Mouse (Mus musculus) embryo, embryonic 11 days (tissue): Measurements from ENCODE around the gene Olfr1282.
"Not testable (repeated sequence)": the region's sequence is repeated elsewhere in the genome, so short reads cannot be mapped to it uniquely, and the experiment has no call there.

Experiments used
- DNase-seq: peaks from one replicate; pipeline ENCODE4 v3.0.0-alpha.2; 2015

Olfr1282 gene

GRCm38 (mm10) chr2:111335976-111336375, at the start of gene Olfr1282:
Olfr1282 (minus strand) TSS chr2:111336076.
- no peak for DNase-seq

GRCm38 (mm10) chr2:111375222-111375621, 39.3 kb upstream of the Olfr1282 start, which contains the start of gene Olfr1284:
Olfr1284 (plus strand) TSS chr2:111375522.
- no peak for DNase-seq

GRCm38 (mm10) chr2:111366490-111366889, 30.6 kb upstream of the Olfr1282 start, which contains the start of gene Olfr1283:
Olfr1283 (plus strand) TSS chr2:111366790.
- DNase-seq, result no peak

GRCm38 (mm10) chr2:111333721-111334120, 2.2 kb downstream of the Olfr1282 start:
- not testable (repeated sequence) for DNase-seq

- DNase-seq, result no peak
These were observed 9.7 kb downstream of the Olfr1282 start, which contains the start of gene Olfr1281 for GRCm38 (mm10) chr2:111326220-111326619. Olfr1281 (plus strand) TSS chr2:111326520.

- DNase-seq, result no peak
These were observed 22.2 kb downstream of the Olfr1282 start, which contains the start of gene Olfr1280 for GRCm38 (mm10) chr2:111313717-111314116. Olfr1280 (plus strand) TSS chr2:111314017.

- no peak for DNase-seq
These were observed 35.5 kb downstream of the Olfr1282 start, which contains the start of gene Olfr1279 for GRCm38 (mm10) chr2:111300374-111300773. Olfr1279 (plus strand) TSS chr2:111300635.

- no peak for DNase-seq
These were observed 37.3 kb downstream of the Olfr1282 start for GRCm38 (mm10) chr2:111298541-111298940.

- no peak for DNase-seq
These were observed 46.0 kb downstream of the Olfr1282 start, which contains the start of gene Olfr1278 for GRCm38 (mm10) chr2:111289836-111290235. Olfr1278 (plus strand) TSS chr2:111290136.
